Mouse (Mus musculus) heart, embryonic 15.5 days (tissue): ENCODE results near the gene Uvrag. TPM values are rescaled to one million over a fixed set of nuclear protein-coding genes. Genes with fewer than 3 reads are reported as not detected.

Experiments used
- ATAC-seq: fragments of 200-750 bp; cut with Nextera tagmentation; replicated peaks from 2 replicates; pipeline ENCODE4 v1.8.0; 2017; ENCODE audit warnings: low read depth, moderate TSS enrichment; ENCODE audit not compliant: insufficient number of reproducible peaks, insufficient read depth, low FRiP score
- H3K27ac ChIP-seq: fragments of 300-500 bp; sonication (generic); 2 replicates; pipeline ENCODE4 v1.5.1; 2015; ENCODE audit warnings: mild to moderate bottlenecking, inconsistent platforms
- H3K27me3 ChIP-seq: fragments of 300-500 bp; sonication (generic); 2 replicates; pipeline ENCODE4 v1.6.1; 2015; ENCODE audit warnings: inconsistent platforms
- H3K36me3 ChIP-seq: fragments of 300-500 bp; sonication (generic); 2 replicates; pipeline ENCODE4 v1.6.1; 2015; ENCODE audit warnings: mild to moderate bottlenecking, inconsistent platforms
- H3K4me1 ChIP-seq: fragments of 300-500 bp; sonication (generic); replicated peaks from 2 replicates; pipeline ENCODE4 v1.6.1; 2015; ENCODE audit warnings: inconsistent platforms
- H3K4me2 ChIP-seq: fragments of 300-500 bp; sonication (generic); 2 replicates; pipeline ENCODE4 v1.6.1; 2015; ENCODE audit warnings: inconsistent platforms, mild to moderate bottlenecking, moderate library complexity
- H3K4me3 ChIP-seq: fragments of 300-500 bp; sonication (generic); 2 replicates; pipeline ENCODE4 v1.5.1; 2015; ENCODE audit warnings: mild to moderate bottlenecking, inconsistent platforms
- H3K9ac ChIP-seq: fragments of 300-500 bp; sonication (generic); 2 replicates; pipeline ENCODE4 v1.6.1; 2015; ENCODE audit warnings: mild to moderate bottlenecking, inconsistent platforms
- H3K9me3 ChIP-seq: fragments of 300-500 bp; sonication (generic); replicated peaks from 2 replicates; pipeline ENCODE4 v1.6.1; 2016; ENCODE audit warnings: inconsistent platforms
- WGBS: fragments of 180-500 bp; shearing (Covaris S2); methylation state at CpG from one replicate; pipeline ENCODE4 v1.1.7; 2015; ENCODE audit warnings: mixed read lengths; 5-methylcytosine and 5-hydroxymethylcytosine counted together
- polyA plus RNA-seq: library from polyadenylated mRNA; unstranded; fragments of >200 nt; fragmentation: Nextera tagmentation; extraction: Ambion mirVana; gene quantifications from 2 replicates; pipeline ENCODE4 v1.2.1, GENCODE M21; 2015

Uvrag gene
- polyA plus RNA-seq, 1 experiment from 2014 or later = 16.0 TPM

- Histone ChIP-seq H3K9ac (no peak overlapping the region), H3K4me3 (no peak overlapping the region), H3K4me1 (peaks cover 23% of the 10 kb centered on the region), H3K27ac (no peak overlapping the region), H3K4me2 (no peak overlapping the region), H3K9me3 (no peaks in the 10 kb centered on the region), H3K27me3 (no peaks in the 10 kb centered on the region), H3K36me3 (no peaks in the 10 kb centered on the region)
- ATAC-seq = no peak
- WGBS = 42% methylated on average over 3 of the region's 3 CpGs
These were observed 187.3 kb downstream of the Uvrag start for GRCm38 (mm10) chr7:98953649-98954048.

GRCm38 (mm10) chr7:98944986-98945385 is 196.0 kb downstream of the Uvrag start:
- Histone ChIP-seq H3K27me3 (no peaks in the 10 kb centered on the region), H3K27ac (no peak overlapping the region), H3K9ac (no peak overlapping the region), H3K4me3 (no peak overlapping the region), H3K36me3 (no peaks in the 10 kb centered on the region), H3K9me3 (no peaks in the 10 kb centered on the region), H3K4me2 (no peak overlapping the region), H3K4me1 (no peaks in the 10 kb centered on the region)
- ATAC-seq = no peak
- WGBS = 59% methylated on average over 3 of the region's 3 CpGs

GRCm38 (mm10) chr7:98943687-98944086 is 197.3 kb downstream of the Uvrag start:
- ATAC-seq = no peak
- Histone ChIP-seq H3K4me1 (no peaks in the 10 kb centered on the region), H3K4me3 (no peak overlapping the region), H3K9ac (no peak overlapping the region), H3K27me3 (no peaks in the 10 kb centered on the region), H3K36me3 (no peaks in the 10 kb centered on the region), H3K27ac (no peak overlapping the region), H3K9me3 (no peaks in the 10 kb centered on the region), H3K4me2 (no peak overlapping the region)
- 87% methylated on average over 5 of the region's 5 CpGs for WGBS

GRCm38 (mm10) chr7:98942746-98943145 is 198.2 kb downstream of the Uvrag start:
- Histone ChIP-seq H3K36me3 (no peaks in the 10 kb centered on the region), H3K27ac (no peak overlapping the region), H3K4me2 (no peak overlapping the region), H3K9ac (no peak overlapping the region), H3K9me3 (no peaks in the 10 kb centered on the region), H3K4me3 (no peak overlapping the region), H3K27me3 (no peaks in the 10 kb centered on the region), H3K4me1 (no peaks in the 10 kb centered on the region)
- ATAC-seq = no peak
- WGBS = 76% methylated on average over 6 of the region's 6 CpGs

GRCm38 (mm10) chr7:98939194-98939593 is 201.7 kb downstream of the Uvrag start:
- H3K36me3 ChIP-seq = no peaks in the 10 kb centered on the region
- H3K27me3 ChIP-seq = no peaks in the 10 kb centered on the region
- 67% methylated on average over 6 of the region's 6 CpGs for WGBS
- H3K9me3 ChIP-seq = no peaks in the 10 kb centered on the region
- H3K27ac ChIP-seq = no peak overlapping the region
- ATAC-seq = no peak
- no peak overlapping the region for H3K4me3 ChIP-seq
- no peak overlapping the region for H3K4me2 ChIP-seq
- peaks cover 15% of the 10 kb centered on the region for H3K4me1 ChIP-seq
- H3K9ac ChIP-seq = no peak overlapping the region

- H3K4me3 ChIP-seq = no peak overlapping the region
- no peaks in the 10 kb centered on the region for H3K27me3 ChIP-seq
- no peak for ATAC-seq
- 85% methylated on average over 7 of the region's 7 CpGs for WGBS
- H3K36me3 ChIP-seq = no peaks in the 10 kb centered on the region
- H3K4me1 ChIP-seq = peaks cover 15% of the 10 kb centered on the region
- H3K9ac ChIP-seq = no peak overlapping the region
- no peak overlapping the region for H3K27ac ChIP-seq
- no peak overlapping the region for H3K4me2 ChIP-seq
- H3K9me3 ChIP-seq = no peaks in the 10 kb centered on the region
These were observed 202.3 kb downstream of the Uvrag start for GRCm38 (mm10) chr7:98938621-98939020.

- WGBS = 51% methylated on average over 20 of the region's 20 CpGs
- Histone ChIP-seq H3K4me3 (no peak overlapping the region), H3K9me3 (no peaks in the 10 kb centered on the region), H3K9ac (no peak overlapping the region), H3K36me3 (no peaks in the 10 kb centered on the region), H3K4me1 (peaks cover 22% of the 10 kb centered on the region), H3K4me2 (no peak overlapping the region), H3K27me3 (no peaks in the 10 kb centered on the region), H3K27ac (no peak overlapping the region)
- no peak for ATAC-seq
These were observed 203.7 kb downstream of the Uvrag start for GRCm38 (mm10) chr7:98937079-98937813.

GRCm38 (mm10) chr7:98935757-98936156 is 205.2 kb downstream of the Uvrag start:
- H3K9ac ChIP-seq = no peak overlapping the region
- WGBS = 83% methylated on average over 6 of the region's 6 CpGs
- H3K27ac ChIP-seq = no peak overlapping the region
- no peak overlapping the region for H3K4me2 ChIP-seq
- H3K4me3 ChIP-seq = no peak overlapping the region
- H3K27me3 ChIP-seq = no peaks in the 10 kb centered on the region
- H3K36me3 ChIP-seq = no peaks in the 10 kb centered on the region
- H3K9me3 ChIP-seq = no peaks in the 10 kb centered on the region
- no peak for ATAC-seq
- peaks cover 24% of the 10 kb centered on the region for H3K4me1 ChIP-seq

- Histone ChIP-seq H3K4me2 (no peak overlapping the region), H3K27ac (no peak overlapping the region), H3K4me3 (no peak overlapping the region), H3K27me3 (no peaks in the 10 kb centered on the region), H3K36me3 (no peaks in the 10 kb centered on the region), H3K4me1 (peaks cover 24% of the 10 kb centered on the region), H3K9ac (no peak overlapping the region), H3K9me3 (no peaks in the 10 kb centered on the region)
- ATAC-seq = no peak
- 72% methylated on average over 10 of the region's 10 CpGs for WGBS
These were observed 205.7 kb downstream of the Uvrag start for GRCm38 (mm10) chr7:98935193-98935592.

GRCm38 (mm10) chr7:98928336-98929025 is 212.5 kb downstream of the Uvrag start:
- no peak for ATAC-seq
- Histone ChIP-seq H3K36me3 (no peaks in the 10 kb centered on the region), H3K4me1 (peaks cover 20% of the 10 kb centered on the region), H3K9ac (no peak overlapping the region), H3K9me3 (no peaks in the 10 kb centered on the region), H3K4me2 (no peak overlapping the region), H3K27me3 (no peaks in the 10 kb centered on the region), H3K27ac (no peak overlapping the region), H3K4me3 (no peak overlapping the region)
- 54% methylated on average over 7 of the region's 7 CpGs for WGBS

- Histone ChIP-seq H3K9ac (no peak overlapping the region), H3K27ac (no peak overlapping the region), H3K27me3 (no peaks in the 10 kb centered on the region), H3K9me3 (no peaks in the 10 kb centered on the region), H3K4me3 (no peak overlapping the region), H3K4me1 (peaks cover 11% of the 10 kb centered on the region), H3K4me2 (no peak overlapping the region), H3K36me3 (no peaks in the 10 kb centered on the region)
- no peak for ATAC-seq
- WGBS = 82% methylated on average over 10 of the region's 10 CpGs
These were observed 213.9 kb downstream of the Uvrag start for GRCm38 (mm10) chr7:98926906-98927528.
